Mouse (Mus musculus) hindbrain, embryonic 10.5 days (tissue): ENCODE results near the gene Inpp5k. TPM values are rescaled to one million over a fixed set of nuclear protein-coding genes. Genes with fewer than 3 reads are reported as not detected.

ENCODE experiments used
- DNase-seq: peaks from one replicate; pipeline ENCODE4 v3.0.0-alpha.2; 2017; ENCODE audit warnings: low spot score
- H3K27ac ChIP-seq: fragments of 300-500 bp; sonication (generic); 2 replicates; pipeline ENCODE4 v1.5.1; 2016; ENCODE audit warnings: mild to moderate bottlenecking, moderate library complexity
- H3K27me3 ChIP-seq: fragments of 300-500 bp; sonication (generic); 2 replicates; pipeline ENCODE4 v1.6.1; 2016; ENCODE audit warnings: mild to moderate bottlenecking; ENCODE audit not compliant: poor library complexity, insufficient read depth, severe bottlenecking
- H3K36me3 ChIP-seq: fragments of 300-500 bp; sonication (generic); 2 replicates; pipeline ENCODE4 v1.6.1; 2016; ENCODE audit warnings: mild to moderate bottlenecking, moderate library complexity
- H3K4me1 ChIP-seq: fragments of 300-500 bp; sonication (generic); replicated peaks from 2 replicates; pipeline ENCODE4 v1.6.1; 2016; ENCODE audit warnings: mild to moderate bottlenecking
- H3K4me3 ChIP-seq: fragments of 300-500 bp; sonication (generic); 2 replicates; pipeline ENCODE4 v1.5.1; 2016; ENCODE audit warnings: mild to moderate bottlenecking, moderate library complexity
- H3K9me3 ChIP-seq: fragments of 300-500 bp; sonication (generic); 2 replicates; pipeline ENCODE4 v1.6.1; 2016; ENCODE audit warnings: mild to moderate bottlenecking, moderate library complexity
- whole genome bisulfite sequencing: fragments of 180-500 bp; shearing (Covaris S2); methylation state at CpG from one replicate; pipeline ENCODE4 v1.1.7; 2016; 5-methylcytosine and 5-hydroxymethylcytosine counted together
- polyA plus RNA-seq: library from polyadenylated mRNA; unstranded; fragments of >200 nt; fragmentation: Nextera tagmentation; extraction: Ambion mirVana; gene quantifications from 2 replicates; pipeline ENCODE4 v1.2.1, GENCODE M21; 2016

Gene Inpp5k
- polyA plus RNA-seq, 1 experiment from 2014 or later, result 24.9 TPM

DNA sequence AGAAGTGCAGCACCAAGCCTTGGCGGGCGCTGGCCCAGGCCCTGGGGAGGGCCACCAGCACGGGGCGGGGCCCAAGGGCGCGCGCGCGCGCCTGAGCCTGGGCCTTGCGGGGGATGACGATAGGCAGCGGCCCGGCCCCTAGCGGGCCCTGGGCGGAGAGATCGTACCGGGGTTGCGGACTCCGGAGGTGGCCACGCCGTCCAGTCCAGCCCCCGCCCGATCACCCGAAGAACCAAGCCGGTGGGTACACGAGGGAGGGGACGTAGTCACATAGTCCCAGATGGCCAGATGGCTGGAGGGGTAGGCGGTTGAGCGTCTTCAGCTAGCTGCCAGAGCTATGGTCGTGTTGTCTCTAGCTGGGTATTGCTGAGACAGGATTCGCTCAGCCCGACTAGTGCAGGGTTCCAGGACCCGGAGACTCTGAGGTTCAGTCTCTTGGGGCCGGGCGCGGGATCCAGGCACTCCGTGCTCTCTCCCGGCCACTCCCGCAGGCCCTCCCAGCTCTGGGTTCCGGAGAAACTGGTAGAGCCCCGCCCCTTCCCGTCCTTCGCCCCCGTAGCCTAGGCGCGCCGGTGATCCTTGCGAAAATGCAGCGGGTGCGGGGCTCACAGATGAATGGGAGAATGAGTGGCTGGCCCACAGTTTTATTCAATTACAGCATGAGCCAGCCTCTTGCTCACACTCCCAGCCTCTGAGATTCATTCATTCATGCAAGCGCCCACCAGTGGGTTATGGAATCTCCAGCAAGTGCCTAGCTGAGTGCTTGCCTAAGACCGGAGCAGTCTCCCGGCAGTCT, 20.8 kb downstream of the Inpp5k start:
- Histone ChIP-seq H3K4me3 (peak overlapping the region; percentile 77), H3K9me3 (no peaks in the 10 kb centered on the region), H3K27ac (peak overlapping the region; percentile 91), H3K27me3 (peaks cover 42% of the 10 kb centered on the region), H3K4me1 (peaks cover 67% of the 10 kb centered on the region), H3K36me3 (peaks cover 4% of the 10 kb centered on the region)
- under 1% methylated on average over 54 of the region's 54 CpGs for WGBS
- DNase-seq, result peak; percentile 76

DNA sequence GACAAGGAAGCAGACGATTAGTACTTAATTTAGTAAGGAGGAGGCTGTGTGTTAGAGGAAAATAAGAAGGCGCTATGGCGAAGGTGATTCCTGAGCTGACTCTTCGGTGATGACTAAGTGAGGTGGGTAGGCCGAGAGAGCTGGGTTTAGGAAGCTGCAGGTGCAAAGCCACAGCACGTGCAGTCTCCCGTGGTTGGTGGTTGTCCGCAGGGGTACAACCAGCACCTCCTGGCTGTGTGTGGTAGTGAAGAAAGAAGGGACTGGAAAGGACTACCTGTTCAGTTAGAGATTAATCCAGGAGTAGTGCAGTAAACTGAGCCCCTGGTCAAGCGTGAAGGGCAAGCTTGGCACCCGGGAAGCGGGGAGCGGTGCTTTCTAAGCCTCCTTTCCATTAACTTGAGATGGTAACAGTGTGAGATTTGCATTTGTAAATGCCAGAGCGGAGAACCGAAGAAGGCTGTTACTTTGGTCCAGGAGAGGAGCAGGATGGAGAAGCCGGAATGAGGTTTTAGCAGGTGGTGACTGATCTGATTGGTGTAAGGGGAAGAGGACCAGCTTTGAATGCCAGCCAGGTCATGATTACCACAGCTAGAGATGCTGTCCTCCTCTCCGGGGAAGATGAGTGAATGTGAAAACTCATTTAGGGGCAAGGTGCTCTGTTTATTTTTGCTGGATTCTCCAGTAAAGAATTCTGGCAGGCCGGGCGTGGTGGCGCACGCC, 21.6 kb downstream of the Inpp5k start:
- peaks cover 74% of the 10 kb centered on the region for H3K4me1 ChIP-seq
- 21% methylated on average over 20 of the region's 20 CpGs for WGBS
- H3K36me3 ChIP-seq, result no peaks in the 10 kb centered on the region
- H3K27me3 ChIP-seq, result peaks cover 50% of the 10 kb centered on the region
- no peak for DNase-seq
- peak overlapping the region; percentile 91 for H3K27ac ChIP-seq
- H3K4me3 ChIP-seq, result peak overlapping the region; percentile 77
- no peaks in the 10 kb centered on the region for H3K9me3 ChIP-seq

DNA sequence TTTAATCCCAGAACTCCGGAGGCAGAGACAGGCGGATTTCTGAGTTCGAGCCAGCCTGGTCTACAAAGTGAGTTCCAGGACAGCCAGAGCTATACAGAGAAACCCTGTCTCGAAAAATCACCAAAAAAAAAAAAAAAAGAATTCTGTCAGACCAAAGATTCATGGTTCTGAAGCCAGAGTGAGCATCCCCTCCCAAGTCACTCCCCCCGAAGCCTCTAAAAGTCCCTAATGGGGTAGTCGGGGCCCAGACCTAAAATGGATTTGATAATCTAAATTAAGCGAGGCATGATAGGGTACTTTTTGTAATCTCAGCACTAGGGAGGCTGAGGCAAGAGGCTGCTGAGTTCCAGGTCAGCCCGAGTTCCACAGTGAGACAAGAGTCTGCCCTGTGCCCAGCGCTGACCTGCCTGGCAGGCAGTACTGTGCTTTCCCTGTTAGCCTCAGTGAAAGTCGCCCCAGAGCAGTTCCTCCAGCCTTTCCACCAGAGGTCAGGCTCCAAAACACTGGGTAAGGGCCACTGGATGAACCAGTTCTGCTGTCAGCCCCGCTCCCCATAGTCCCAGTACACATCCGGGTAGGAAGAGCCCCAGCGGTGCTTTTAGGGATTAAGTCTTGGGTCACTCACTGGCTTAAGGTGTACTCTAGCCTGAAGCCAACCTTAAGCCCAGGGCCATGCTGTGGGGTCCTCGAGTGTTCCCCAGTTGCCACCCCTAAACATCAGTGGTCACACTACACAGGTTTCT, 22.3 kb downstream of the Inpp5k start:
- H3K9me3 ChIP-seq, result no peaks in the 10 kb centered on the region
- 26% methylated on average over 14 of the region's 14 CpGs for WGBS
- peak; percentile 31 for DNase-seq
- peak overlapping the region; percentile 45 for H3K27ac ChIP-seq
- peaks cover 76% of the 10 kb centered on the region for H3K4me1 ChIP-seq
- peak overlapping the region; percentile 77 for H3K4me3 ChIP-seq
- peaks cover 53% of the 10 kb centered on the region for H3K27me3 ChIP-seq
- 0 out of 2 replicates have a peak, but pooled peaks cover 2% of the 10 kb centered on the region for H3K36me3 ChIP-seq

- no peaks in the 10 kb centered on the region for H3K9me3 ChIP-seq
- H3K27ac ChIP-seq, result peak overlapping the region; percentile 84
- WGBS, result under 1% methylated on average over 45 of the region's 45 CpGs
- peaks cover 53% of the 10 kb centered on the region for H3K27me3 ChIP-seq
- peak overlapping the region; percentile 77 for H3K4me3 ChIP-seq
- H3K36me3 ChIP-seq, result peaks cover 7% of the 10 kb centered on the region; the same call in 1 of the 2 replicates
- DNase-seq, result peak; percentile 90
- peaks cover 76% of the 10 kb centered on the region for H3K4me1 ChIP-seq
These were observed 23.1 kb downstream of the Inpp5k start for GRCm38 (mm10) chr11:75653781-75654470.

DNA sequence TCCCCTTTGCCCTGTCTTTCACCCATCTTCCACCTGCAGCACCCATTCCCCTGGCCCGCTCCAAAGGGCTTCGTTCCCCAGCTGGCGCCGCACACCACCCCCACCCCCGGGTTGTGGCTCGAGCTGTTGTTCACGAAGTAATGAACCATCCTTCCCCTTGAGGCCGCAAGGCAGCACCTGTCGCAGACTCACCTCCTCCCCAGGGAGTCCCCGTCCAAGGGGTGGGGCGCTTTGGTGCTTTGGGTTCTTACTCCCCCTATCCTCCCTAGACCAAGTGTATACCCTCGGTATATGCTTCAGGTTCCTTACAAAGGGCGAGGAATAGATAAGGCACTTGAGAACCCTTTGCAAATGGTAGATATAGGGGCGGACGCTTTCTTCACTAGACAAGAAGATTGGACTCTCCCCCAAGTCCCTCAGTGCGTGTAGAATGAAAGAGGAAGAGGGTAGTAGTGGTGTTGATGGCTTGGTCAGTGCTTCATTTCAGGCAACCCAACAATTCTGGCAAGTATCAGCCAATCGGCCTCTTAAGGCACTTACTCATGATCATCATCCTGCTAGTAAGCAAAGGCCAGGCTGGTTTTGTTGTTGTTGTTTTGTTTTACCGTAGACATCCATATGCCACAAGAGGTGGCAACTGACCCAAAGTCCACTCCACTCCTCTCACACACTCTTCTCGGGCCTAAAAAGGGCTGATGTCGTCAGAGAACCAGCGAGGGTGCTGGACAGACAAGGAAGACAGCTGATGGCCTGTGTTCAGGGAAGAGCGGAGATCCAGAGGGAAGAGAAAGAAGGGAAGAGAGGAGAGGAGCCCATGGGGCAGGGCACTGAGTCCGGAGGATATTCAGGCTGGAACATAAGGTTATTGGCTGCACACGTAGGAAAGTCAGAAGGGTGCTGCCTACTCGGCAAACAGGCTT, 23.9 kb downstream of the Inpp5k start:
- Histone ChIP-seq H3K36me3 (peaks cover 9% of the 10 kb centered on the region), H3K9me3 (no peaks in the 10 kb centered on the region), H3K4me3 (peak overlapping the region; percentile 77), H3K27me3 (peaks cover 53% of the 10 kb centered on the region), H3K4me1 (peaks cover 72% of the 10 kb centered on the region), H3K27ac (peak overlapping the region; percentile 84)
- peak; percentile 12 for DNase-seq
- WGBS, result 37% methylated on average over 25 of the region's 25 CpGs

DNA sequence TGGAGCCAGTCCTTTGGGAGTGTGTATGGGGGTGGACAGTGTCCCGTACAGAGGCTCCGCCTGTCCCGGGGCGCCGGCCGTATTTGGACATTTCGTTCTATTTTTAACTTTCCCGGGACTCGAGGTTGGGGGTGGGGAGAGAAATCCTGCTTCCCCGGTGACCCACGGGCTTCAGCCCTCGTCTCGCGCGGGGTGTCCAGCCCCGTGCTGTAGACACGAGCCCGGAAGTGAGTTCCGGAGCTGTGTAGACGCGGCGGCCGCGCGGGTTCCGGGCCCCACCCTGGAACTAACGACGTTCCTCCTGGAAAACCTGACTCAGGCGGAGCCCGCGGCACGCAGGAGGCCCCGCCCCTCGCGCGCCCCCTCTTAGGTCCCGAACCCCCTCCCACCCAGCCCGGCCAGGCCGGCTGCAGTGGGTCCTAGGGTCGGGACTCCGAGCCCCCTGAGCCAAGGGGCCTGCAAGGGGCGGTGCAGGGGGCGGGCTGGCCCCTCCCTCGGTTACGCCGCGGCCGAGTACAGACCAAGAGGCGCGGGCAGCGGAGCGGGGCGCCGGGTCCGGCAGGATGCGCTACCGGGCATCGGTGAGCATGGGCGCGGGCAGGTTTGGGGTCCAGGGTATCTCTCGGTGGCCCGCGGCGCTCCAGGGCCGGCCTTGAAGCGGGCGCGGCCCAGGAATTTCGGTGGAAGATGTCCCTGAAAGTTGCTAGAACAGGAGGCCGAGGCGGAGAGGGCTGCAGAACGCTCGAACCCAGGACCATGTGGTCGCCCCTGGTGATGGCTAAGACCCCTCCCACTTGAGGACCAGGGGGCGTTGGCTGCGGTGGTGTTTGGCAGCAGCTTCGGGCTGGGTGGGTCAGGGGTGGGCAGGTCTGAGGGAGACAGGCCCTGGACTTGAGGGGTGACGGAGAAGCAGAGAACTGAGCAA, 25.1 kb downstream of the Inpp5k start:
- Histone ChIP-seq H3K27ac (peak overlapping the region; percentile 90), H3K36me3 (peaks cover 20% of the 10 kb centered on the region), H3K9me3 (no peaks in the 10 kb centered on the region), H3K4me3 (peak overlapping the region; percentile 77), H3K27me3 (peaks cover 53% of the 10 kb centered on the region), H3K4me1 (peaks cover 63% of the 10 kb centered on the region)
- peak; percentile 65 for DNase-seq
- 2% methylated on average over 78 of the region's 78 CpGs for WGBS

- WGBS, result 65% methylated on average over 19 of the region's 20 CpGs
These were observed 26.1 kb downstream of the Inpp5k start for GRCm38 (mm10) chr11:75656621-75657590.

GRCm38 (mm10) chr11:75657841-75658240, 27.1 kb downstream of the Inpp5k start:
- Histone ChIP-seq H3K4me3 (no peak overlapping the region), H3K27me3 (peaks cover 43% of the 10 kb centered on the region), H3K36me3 (peaks cover 40% of the 10 kb centered on the region), H3K27ac (no peak overlapping the region), H3K4me1 (peaks cover 45% of the 10 kb centered on the region), H3K9me3 (no peaks in the 10 kb centered on the region)
- DNase-seq, result no peak

More at GRCm38 (mm10) chr11:75656621-75657590, 26.1 kb downstream of the Inpp5k start:
- DNase-seq, result no peak
- Histone ChIP-seq H3K4me1 (peaks cover 53% of the 10 kb centered on the region), H3K4me3 (peak overlapping the region; percentile 77), H3K9me3 (no peaks in the 10 kb centered on the region), H3K36me3 (peaks cover 31% of the 10 kb centered on the region), H3K27ac (peak overlapping the region; percentile 90; the same call in 1 of the 2 replicates), H3K27me3 (peaks cover 52% of the 10 kb centered on the region)

DNA sequence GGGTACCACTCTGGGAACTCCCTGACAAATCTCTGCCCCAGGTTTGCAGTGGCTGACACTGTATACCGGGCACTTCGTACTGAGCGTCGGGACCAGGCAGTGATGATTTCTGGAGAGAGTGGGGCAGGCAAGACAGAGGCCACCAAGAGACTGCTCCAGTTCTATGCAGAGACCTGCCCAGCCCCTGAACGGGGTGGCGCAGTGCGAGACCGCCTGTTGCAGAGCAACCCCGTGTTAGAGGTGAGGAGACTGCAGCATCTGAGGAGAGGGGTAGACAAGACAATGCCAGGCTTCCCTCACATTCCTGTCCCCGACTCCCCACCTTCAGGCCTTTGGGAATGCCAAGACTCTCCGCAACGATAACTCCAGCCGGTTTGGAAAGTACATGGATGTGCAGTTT, 27.5 kb downstream of the Inpp5k start:
- peaks cover 40% of the 10 kb centered on the region for H3K36me3 ChIP-seq
- H3K27ac ChIP-seq, result no peak overlapping the region
- peaks cover 42% of the 10 kb centered on the region for H3K4me1 ChIP-seq
- H3K4me3 ChIP-seq, result no peak overlapping the region
- WGBS, result 94% methylated on average over 13 of the region's 13 CpGs
- H3K9me3 ChIP-seq, result no peaks in the 10 kb centered on the region
- DNase-seq, result no peak
- H3K27me3 ChIP-seq, result peaks cover 38% of the 10 kb centered on the region
